Mouse (Mus musculus): ENCODE measurements around the gene Izumo1.
A peak's percentile ranks its signal among the peaks of the same experiment; 100 is the strongest.

Gene Izumo1

GRCm38 (mm10) chr7:45598960-45599879 lies 22.4 kb upstream of the Izumo1 start:
- TF ChIP-seq GATA4 (IDR thresholded peaks at IDR 0.05; ENCODE audit: insufficient replicate concordance, low read length), result no peak

- TF ChIP-seq GATA4 (IDR thresholded peaks at IDR 0.05; ENCODE audit: insufficient replicate concordance, low read length), result no peak
Observed at GRCm38 (mm10) chr7:45605704-45606289, 15.8 kb upstream of the Izumo1 start.

- TF ChIP-seq GATA4 (IDR thresholded peaks at IDR 0.05; ENCODE audit: insufficient replicate concordance, low read length), result no peak
Observed at GRCm38 (mm10) chr7:45609511-45609910, 12.1 kb upstream of the Izumo1 start.

GRCm38 (mm10) chr7:45616277-45616676 lies 5.3 kb upstream of the Izumo1 start:
- no peak for TF ChIP-seq GATA4 (IDR thresholded peaks at IDR 0.05; ENCODE audit: insufficient replicate concordance, low read length)

GRCm38 (mm10) chr7:45617042-45617695 lies 4.4 kb upstream of the Izumo1 start, which contains the start of gene Fut1:
Gene Fut1, plus strand, starts transcription at chr7:45617289.
- no peak for TF ChIP-seq GATA4 (IDR thresholded peaks at IDR 0.05; ENCODE audit: insufficient replicate concordance, low read length)

- TF ChIP-seq GATA4 (IDR thresholded peaks at IDR 0.05; ENCODE audit: insufficient replicate concordance, low read length), result no peak
Observed at GRCm38 (mm10) chr7:45618316-45618715, 3.3 kb upstream of the Izumo1 start.

GRCm38 (mm10) chr7:45619592-45619991 lies 2.0 kb upstream of the Izumo1 start:
- TF ChIP-seq GATA4 (IDR thresholded peaks at IDR 0.05; ENCODE audit: insufficient replicate concordance, low read length), result no peak

- no peak for TF ChIP-seq GATA4 (IDR thresholded peaks at IDR 0.05; ENCODE audit: insufficient replicate concordance, low read length)
Observed at GRCm38 (mm10) chr7:45623507-45623906, 1.9 kb downstream of the Izumo1 start.

GRCm38 (mm10) chr7:45624718-45625117 lies 3.1 kb downstream of the Izumo1 start:
- no peak for TF ChIP-seq GATA4 (IDR thresholded peaks at IDR 0.05; ENCODE audit: insufficient replicate concordance, low read length)

GRCm38 (mm10) chr7:45625481-45625880 lies 3.9 kb downstream of the Izumo1 start:
- no peak for TF ChIP-seq GATA4 (IDR thresholded peaks at IDR 0.05; ENCODE audit: insufficient replicate concordance, low read length)

GRCm38 (mm10) chr7:45626571-45627076 lies 5.0 kb downstream of the Izumo1 start:
- TF ChIP-seq GATA4 (IDR thresholded peaks at IDR 0.05; ENCODE audit: insufficient replicate concordance, low read length), result no peak

GRCm38 (mm10) chr7:45627261-45627660 lies 5.7 kb downstream of the Izumo1 start, which contains the start of gene Rasip1:
Gene Rasip1, plus strand, starts transcription at chr7:45627488.
- TF ChIP-seq GATA4 (IDR thresholded peaks at IDR 0.05; ENCODE audit: insufficient replicate concordance, low read length), result peak; percentile 23; the same call in 1 of the 2 replicates

- no peak; the same call in 1 of the 2 replicates for TF ChIP-seq GATA4 (IDR thresholded peaks at IDR 0.05; ENCODE audit: insufficient replicate concordance, low read length)
Observed at GRCm38 (mm10) chr7:45628364-45629294, 7.0 kb downstream of the Izumo1 start.
